Mouse (Mus musculus): ENCODE data around the gene Insig2.

The Insig2 gene

DNA sequence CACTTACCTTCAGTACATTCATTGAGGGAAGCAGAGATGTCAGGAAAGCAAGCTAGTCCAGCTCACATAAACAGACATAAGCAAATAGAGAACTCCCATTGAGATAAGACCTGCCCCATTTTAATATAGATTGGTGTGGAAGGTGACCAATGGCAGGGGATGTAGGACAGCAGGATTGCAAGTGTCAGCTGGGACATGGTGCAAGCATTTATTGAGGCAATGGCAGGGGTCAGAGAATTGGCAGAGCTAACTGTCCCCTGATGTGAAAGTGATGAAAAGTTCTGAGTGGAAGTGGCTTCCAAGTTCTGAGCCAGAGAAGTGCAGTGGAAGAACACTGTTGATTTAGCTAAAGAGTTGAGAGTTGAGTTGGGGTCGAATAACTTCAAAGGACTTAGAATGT lies at the start of gene Insig2:
Gene Insig2 (minus strand): TSS at position 105 of the 400 bp plus-strand sequence.
- no peak for DNase-seq

DNA sequence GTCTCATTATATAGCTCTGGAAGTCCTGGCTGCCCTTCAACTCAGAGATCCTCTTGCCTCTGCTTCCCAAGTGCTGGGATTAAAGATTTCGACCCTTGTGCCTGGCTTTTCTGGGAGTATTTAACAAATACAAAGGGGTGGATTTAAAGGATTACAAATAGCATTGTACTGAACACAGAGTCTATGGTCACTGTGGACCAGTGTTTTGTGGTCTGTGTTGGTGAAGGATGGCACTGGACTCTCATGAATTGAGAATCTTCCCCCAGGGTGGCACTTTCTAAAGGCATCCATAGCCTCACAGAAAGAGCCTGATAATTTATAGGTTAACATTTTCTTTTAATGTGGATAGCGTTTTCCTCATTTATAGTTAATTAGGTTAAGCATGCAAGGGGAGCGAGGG lies 49.2 kb upstream of the Insig2 start:
- DNase-seq = no peak

DNA sequence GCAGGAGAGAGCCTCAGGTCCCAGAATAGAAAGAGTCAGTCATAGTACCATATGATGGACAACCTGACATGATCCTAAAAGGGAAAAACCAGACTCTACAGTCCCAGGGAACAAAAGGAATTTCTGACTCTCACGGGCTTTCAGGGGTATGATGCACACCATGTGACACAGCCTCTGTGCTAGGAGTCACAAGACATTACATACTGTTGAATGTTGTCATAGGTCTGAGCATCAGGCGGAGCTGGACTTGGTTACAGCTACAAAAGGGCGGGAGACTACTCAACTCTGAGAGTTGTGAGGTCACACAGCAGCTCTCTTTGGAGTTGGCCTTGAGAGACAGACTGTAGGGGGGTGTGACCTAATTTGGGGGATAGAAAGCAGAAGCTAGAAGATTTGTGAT lies 47.6 kb upstream of the Insig2 start:
- no peak for DNase-seq

DNA sequence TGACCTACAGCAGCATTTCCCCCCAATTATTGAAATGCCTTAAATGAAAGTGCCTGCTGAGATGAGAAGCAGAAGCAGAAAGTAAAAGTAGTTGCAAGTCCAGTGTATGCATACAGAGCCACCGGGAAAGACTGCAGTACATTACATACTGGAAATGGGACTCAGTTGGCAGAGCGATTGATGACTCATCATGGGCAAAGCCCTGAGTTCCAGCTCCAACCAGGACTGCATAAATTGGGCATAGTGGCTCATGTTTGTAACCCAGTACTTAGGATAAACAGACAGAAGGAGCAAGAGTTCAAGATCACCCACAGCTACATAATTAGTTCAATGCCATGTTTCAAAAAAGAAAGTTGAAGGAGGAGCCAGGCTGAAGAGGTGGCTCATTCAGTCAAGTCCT lies 45.5 kb upstream of the Insig2 start:
- no peak for DNase-seq

DNA sequence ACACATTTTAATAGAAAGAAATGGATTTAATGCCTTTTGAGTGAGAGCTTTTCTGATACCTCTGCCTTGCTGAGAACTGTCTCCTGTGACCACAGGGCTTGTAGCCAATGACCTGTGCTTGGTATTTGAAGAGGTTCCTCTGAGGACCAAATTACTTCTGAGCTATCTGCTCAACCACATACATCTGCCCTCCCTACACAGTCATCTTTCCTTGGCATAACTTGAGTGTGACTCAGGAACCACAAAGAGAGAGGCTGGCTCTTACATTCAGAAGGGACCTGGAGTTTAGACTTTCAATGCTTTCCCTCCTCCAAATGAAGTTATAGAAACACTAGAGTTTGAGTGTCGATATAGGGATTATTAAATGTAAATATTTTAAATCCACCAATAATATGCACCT lies 45.0 kb upstream of the Insig2 start:
- no peak for DNase-seq

DNA sequence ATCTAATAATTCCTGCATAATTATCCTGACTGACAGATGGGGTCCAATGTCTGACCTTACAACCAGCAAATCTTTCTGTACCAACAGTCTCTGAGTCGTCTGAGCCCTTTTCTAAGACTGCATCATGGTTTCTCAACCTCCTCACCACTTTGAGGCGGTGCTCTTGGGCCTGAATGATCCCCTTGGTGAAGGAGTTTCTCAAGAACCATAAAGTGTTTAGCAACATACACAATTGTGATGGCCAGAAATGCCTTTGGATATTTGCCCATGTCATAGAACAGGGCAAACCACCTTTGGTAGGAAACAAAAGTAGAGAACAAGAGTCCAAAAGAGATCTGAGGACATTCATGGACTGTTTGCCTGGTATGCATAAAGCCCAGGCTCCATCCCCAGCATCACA lies 41.2 kb upstream of the Insig2 start:
- DNase-seq = no peak

DNA sequence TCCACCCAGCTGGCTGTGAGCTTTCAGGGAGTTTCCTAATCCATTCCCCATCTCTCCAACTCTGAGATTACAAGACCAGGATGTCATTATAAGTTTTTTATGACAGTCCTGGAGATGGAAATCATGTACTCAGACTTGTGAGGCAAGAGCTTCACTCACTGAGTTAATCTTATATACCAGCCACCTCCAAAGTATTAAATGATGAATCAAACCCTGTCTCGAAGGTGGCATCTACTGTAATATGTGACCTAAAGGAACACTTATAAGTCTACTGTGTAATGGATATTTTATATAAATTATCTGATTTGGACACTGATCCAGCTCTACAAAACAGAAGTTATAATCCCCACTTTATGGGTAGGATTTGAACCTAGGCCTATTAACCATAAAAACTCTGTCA lies 40.3 kb upstream of the Insig2 start:
- no peak for DNase-seq

DNA sequence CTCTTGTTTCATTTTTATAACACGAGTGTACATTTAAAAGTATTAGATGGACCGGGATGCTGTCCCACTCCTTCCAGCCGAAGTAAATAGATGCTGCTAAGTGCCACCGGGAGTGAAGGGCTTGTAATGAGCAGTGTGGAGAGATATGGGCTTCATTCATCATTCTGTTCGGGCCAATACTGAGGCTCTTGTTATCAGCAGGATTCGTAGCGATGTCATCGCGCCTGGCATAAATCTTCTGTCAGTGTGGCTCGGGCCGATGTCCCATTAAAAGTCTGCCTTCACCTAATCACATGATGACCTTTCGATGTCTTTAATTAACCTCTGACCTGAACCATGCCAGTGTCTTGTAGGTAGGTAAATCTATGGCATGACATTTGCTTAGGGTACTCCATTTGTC lies 39.1 kb upstream of the Insig2 start:
- no peak for DNase-seq

DNA sequence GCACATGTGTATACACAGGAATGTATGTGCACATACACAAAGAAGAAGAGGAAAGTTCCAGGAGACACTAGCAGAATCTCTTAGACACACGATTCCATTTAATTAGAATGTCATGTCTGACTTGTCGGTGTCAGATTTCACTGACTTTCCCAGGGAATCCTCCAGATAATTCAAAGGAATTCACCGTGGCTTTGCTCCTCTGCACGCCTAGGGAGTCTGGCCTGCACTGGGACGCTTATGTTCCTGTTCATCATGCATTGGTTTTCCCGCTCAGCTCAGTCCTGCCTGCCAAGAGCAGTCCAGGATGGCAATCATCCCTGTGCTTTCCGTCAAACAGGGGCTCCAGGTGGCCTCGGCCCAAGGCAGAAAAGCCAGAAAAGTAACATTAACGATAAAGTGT lies 34.9 kb upstream of the Insig2 start:
- DNase-seq = no peak

DNA sequence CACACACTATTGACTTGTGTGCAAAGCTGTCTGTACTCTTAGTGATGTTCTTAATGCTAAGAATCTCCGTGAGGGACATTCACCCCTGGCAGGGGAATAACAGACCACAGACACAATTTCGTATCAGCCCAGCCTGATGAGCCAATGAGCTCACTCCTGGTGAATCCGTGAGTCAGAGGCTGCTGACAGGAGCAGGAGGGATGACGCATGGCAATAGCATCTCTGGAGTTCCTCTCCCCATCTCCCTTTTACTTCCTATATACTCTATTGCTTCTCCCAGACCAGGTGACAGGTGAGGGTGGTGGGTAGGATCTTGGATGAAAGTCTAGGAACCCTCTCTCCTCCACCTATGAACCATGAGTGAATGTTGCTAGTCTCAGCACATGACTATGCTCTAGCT lies 28.2 kb upstream of the Insig2 start:
- no peak for DNase-seq

DNA sequence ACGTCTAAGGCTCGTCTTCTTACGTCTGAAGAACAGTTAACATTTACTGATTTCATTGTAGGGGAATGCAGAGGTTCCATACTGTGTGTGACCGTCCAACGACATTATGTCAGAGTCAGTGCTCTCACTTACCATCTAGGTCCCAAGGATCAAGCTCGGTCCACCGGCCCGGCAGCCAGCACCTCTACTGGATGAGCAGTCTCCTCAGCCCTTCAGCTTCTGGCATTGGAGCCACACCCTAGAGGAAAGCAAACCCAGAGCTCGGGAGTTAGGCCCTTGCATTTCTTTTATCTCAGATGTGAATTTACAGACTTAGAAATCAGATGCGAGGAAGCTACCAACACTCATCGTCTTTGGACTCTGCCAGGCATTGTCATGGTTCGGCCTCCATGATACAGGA lies 27.3 kb upstream of the Insig2 start:
- DNase-seq = no peak

DNA sequence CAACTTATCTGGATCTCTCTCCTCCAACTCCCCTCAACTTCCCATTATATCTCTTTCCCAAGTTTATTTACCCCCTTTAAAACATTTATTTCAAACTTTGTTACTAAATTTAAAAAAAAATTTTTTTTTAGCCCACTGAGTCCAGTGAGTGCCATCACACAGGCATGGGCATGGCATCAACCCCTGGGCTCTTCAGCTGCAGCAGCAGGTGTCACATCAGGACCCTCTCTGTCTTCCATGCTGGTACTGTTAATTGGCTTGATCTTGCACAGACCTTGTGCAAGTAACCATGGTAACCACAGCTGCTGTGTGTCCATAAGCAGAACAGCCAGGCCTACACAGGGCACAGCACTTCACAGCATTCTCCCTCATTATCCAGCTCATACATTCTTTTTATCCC lies 21.4 kb upstream of the Insig2 start:
- DNase-seq = no peak

DNA sequence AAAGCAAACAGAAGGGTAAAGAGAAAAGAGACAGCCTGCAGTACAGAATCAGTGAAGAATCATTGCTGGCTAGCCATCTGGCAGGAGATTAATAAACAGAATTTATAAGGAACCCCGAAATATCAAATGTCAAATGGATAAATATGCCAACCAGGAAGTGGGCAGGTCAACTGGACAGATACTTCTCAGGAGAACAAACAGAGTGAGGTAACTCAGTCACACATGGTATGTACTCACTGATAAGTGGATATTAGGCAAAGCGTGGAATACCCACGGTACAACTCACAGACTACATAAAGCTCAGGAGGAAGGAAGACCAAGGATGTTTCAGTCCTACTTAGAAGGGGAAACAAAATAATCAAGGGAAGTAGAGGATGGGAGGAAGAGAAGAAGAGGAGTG lies 18.6 kb upstream of the Insig2 start:
- DNase-seq = no peak

DNA sequence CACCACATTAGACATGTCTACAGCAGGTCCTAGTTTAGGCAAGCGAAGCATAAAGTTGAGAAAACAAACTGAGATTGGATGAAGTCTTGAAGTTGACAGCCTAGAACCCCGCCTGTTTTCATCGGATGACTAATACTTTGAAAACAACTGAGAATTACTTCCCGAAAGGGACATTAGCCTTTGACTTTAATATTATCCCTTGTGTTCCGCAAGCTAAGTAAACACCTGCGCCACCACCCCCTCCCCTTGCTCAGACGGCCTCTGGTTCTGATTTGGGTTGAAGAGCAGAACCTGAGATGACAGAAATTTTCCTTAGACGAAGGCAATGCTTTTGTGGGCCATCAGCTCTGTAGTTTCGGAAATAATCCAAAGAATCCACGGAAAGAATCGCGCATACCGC lies 18.2 kb upstream of the Insig2 start:
- no peak for DNase-seq

DNA sequence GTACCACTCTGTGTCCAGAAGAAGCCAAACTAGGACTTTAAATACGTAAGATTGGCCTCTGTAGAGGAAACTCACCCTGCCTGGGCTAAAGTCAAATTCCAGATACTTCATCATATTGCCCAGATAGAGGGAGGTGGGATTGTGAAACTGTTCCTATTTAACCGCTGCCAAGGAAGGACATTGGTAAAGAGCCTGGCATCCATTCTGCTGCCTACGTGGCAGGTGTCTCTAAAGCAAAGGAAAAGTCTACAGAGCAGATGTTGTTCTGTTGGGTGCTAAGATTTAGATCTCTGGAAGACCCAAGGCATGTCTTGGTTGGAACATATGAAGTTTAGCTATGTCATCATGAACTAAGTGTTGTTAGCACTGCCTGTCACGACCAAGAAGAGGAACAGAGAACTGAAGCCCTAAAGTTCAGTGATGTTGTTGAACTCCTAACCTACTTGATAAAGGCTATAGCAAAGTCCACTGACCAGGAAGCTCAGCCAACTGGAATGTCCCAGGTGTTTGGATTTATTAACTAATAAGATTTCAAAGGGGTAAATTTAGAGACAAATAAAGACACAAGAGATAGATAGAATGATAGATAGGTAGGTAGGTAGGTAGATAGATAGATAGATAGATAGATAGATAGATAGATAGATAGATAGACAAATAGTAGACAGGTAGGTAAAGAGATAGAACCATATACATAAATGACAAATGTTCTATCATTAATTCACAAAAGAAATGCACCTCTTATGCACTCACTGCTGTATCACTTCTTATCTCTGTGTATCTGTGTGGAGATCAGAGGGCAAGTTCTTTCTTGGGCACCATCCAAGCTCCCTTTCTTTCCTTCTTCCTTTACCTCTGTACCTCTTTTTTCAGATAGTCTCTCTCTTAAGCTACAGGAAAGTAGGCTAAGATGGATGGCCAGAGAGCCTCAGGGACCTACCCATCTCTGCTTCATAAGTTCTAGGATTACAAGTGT lies 16.8 kb upstream of the Insig2 start:
- no peak for DNase-seq

DNA sequence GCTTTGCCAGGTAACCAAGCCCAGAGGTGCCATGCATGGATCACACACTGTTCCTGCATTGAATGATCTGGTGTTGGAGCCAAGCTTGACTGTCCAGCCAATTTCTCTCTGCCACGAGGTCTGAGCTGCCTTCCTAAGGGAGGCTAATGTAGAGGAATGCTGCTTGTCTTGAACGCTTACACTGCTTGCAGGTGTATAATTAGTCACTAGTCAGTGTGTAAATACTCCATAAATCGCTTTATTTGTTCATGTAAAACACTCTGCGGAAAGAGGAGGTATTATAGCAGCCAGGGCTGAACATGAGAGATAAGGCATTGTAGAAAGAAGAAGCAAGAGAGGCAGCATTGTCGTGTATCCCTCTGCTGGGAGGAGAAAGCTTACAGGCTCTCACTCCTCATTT lies 11.6 kb upstream of the Insig2 start:
- no peak for DNase-seq

DNA sequence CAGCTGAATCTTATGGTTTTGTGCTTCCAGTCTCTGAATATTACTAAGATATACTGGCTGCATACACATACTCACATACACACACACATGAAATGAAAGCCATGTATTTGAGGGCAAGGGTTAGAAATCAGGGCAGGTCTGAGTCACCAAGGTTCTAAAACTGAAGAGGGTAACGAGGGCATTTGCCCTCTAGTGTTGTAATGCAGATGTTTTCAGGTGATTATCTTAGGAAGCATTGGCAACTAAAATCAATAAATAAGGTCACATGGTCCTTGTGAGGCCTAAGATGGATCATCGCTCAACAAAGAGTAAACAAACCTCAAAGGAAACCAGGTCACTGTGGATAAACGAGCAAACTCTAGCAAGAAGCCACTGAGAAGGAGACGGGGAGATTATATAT lies 3.4 kb upstream of the Insig2 start:
- DNase-seq = no peak

DNA sequence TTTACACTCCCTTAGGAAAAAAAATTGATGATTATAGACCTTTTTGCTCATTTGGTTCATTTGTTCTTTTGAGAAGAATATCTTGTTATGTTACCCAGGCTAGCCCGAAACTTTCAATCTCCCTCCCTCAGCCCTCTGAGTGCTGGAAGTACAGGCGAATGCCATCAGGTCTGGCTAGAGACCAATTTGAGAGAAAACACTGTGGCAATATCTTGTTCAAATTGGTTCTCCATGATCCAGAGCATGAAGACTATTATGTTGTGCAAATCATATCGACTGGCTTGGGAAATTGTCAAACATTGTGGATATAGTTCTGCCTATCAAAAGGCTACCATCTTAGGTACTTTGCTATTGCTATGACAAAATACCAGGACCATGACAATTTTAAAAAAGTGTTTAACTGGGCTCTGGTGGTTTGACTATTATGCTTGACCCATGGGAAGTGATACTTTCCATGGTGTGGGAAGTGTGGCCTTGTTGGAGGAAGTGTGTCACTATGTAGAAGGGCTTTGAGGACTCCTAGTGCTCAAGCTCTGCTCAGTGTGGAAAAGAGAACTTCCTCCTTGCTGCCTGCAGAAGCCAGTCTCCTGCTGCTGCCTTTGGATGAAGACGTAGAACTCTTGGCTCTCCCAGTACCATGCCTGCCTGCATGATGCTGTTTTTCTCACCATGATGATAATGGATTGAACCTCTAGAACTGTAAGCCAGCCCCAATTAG lies 1.8 kb upstream of the Insig2 start:
- DNase-seq = no peak

DNA sequence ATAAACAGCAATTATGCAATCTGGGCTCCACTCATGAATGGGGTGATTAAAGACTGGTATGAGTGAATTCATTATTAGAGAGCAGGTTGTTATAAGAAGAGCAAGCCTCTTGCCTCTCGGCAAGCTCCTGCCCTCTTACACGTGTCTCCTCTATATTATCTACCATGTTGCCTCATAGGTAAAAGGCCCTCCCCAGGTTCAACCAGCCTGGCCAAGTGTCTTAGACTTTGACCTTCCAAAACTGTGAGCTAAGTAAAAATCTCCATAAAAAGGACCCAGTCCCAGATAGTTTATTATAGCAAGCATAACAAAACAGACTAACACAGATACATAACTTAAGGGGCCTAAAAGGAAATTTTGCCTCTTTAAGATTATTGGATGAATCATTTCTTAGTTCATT lies 1.8 kb downstream of the Insig2 start:
- DNase-seq = no peak

DNA sequence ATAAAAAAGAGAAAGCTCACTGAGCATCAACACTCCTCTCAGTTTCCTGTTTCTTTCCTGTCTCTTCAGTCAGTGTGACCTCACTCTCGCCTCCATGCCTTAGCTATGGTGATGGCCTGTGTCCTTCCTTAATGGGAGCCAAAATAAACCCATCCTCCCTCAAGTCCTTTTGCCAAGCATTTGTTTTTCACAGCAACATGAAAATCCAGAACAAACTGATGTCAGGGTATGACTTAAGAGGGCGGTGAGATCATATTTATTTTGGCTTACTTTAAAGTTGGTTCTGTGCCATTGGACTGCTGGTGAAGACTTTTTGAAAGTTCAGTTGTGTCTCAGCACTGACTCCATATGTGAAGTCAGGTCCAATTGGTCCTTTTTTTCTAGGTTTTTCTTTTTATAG lies 3.0 kb downstream of the Insig2 start:
- DNase-seq = no peak

DNA sequence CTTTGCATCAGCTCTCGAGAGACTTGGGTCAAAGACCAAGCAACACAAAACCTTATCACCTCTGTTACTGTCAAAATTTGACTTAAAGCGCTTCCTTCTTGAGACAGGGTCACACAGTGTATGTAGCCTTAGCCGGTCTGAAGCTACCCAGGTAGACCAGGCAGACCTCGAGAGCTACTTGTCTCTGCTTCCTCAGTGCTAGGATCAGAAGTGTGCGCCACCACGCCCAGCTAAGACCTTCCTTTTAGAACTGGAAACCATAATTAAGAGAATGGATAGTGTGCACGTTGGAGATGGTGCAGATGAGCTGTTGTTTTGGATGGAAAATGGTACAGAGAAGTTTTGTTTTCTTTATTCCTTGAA lies 4.2 kb downstream of the Insig2 start:
- peak in 1 of 2 experiments; percentile 6 for DNase-seq

DNA sequence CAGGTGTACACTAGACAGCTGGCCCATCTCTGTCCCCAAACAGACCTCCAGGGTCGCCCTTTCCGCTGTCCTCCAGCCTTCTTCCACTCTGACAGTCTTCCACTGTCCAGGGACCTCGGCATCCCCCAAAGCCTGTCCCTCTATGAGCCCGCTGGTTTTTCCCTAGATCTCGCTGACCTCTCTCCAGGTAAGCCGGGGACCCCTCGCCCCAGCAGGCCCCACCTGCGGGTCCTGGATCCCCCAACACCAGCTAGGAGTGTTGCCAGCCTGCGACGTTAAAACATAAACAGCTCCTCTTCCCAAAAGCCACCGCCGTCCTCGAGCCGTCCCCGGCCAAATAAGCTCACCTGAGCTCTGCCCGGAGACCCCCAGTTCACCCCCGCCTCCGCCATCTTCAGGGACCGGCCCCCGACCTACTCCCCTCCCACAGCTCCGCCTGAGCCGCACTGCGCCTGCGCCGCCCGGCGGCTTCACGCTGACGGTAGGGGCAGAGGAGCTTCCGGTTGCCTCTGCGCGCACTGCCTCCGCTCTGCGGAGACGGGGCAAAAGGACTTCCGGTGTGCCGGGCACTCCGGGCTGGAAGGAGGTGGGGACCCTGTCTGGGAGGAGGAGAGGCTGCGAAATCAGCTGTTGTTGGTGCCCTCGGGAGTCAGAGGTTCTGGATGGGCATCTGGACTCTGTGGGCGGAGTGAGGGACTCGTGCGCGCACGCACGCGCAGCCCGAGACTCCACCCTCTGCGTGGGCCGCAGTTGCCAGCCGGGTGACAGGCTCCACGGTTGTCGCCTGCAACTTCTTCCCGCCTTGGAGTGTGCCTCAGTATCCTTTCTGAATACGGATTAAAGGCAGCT lies 4.8 kb downstream of the Insig2 start:
- DNase-seq = peak; percentile 93 to 94

DNA sequence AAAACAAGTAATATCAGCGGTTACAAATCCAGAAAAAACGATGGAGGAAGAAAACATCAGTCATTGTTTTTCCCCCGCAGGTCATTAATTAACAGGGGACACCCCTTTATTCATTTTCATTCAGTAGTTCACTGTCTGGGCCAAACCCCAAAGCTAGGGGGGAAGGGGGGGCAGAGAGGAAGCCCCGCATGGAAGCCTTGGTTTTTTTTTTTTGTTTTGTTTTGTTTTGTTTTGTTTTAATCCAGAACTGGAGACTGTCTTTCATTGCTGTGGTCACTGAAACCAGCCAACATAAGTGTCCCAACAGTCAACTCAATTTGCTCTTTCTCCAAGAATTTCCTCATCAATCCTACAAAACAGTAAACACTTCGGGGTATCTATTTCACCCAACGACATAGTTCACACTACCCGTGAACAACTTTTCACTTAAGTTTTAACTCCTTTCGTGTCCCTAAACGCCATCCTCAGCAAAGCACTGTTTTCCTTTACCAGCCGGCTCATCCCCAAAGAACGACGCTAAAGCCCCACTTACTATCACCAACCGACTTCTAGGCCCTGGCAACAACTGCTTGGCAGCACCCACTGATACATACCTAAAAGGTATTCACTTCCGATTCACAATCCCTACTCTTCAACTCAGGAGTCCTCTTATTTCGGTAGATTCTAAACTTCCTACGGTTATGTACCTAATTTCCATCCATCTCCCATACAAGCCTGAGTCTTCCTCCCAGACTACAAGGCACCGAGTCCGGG lies 5.6 kb downstream of the Insig2 start:
- peak in 1 of 2 experiments; percentile 5 for DNase-seq

All from thymus, adult 18-20 months (tissue).